Mouse (Mus musculus): Measurements from ENCODE around the gene Baz1b.

DNA sequence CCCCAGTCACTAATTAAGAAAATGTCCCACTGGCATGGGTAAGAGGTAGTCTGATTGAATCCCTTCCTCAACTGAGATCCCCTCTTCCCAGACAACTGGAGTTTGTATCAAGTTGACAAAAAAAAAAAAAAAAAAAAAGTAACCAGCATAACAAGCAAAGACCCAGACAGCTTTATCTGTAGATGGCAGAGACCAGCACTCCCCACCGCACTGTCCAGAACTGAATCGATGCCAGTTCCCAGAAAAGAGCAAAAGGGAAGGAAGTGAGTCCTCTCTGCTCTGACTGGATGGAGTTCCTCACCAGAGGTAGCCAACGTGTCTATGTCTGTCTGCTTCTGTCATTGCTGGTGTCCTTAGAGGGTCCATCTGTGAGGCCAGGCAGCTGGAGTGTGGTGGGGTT is 41.5 kb upstream of the Baz1b start:
- no peak for TF ChIP-seq REST (IDR thresholded peaks at IDR 0.05; ENCODE audit: insufficient read depth, insufficient read length)
- no peak for TF ChIP-seq MYOD1 (IDR thresholded peaks at IDR 0.05; ENCODE audit: control insufficient read depth in 1 of 3, insufficient read length in 2 of 3, low read depth in 2 of 3)
- TF ChIP-seq POLR2A (IDR thresholded peaks at IDR 0.05; ENCODE audit: insufficient read length, low read depth), result no peak
- no peak for TF ChIP-seq MAX (IDR thresholded peaks at IDR 0.05; ENCODE audit: low read depth)
- TF ChIP-seq TCF12 (IDR thresholded peaks at IDR 0.05; ENCODE audit: insufficient read depth, poor library complexity, severe bottlenecking), result no peak
- no peak for TF ChIP-seq SRF (IDR thresholded peaks at IDR 0.05; ENCODE audit: control insufficient read depth, insufficient read length, low read depth)
- TF ChIP-seq USF1 (IDR thresholded peaks at IDR 0.05; ENCODE audit: low read depth), result no peak
- TF ChIP-seq E2F4 (IDR thresholded peaks at IDR 0.05; ENCODE audit: insufficient read depth), result no peak

Data from myocyte (in vitro differentiated cells).